Mouse (Mus musculus): ENCODE data around the gene Msh4. TPM values are rescaled to one million over a fixed set of nuclear protein-coding genes. Genes with fewer than 3 reads are reported as not detected.

Gene Msh4
- polyA plus RNA-seq, 1 experiment from 2014 or later = 0.04 TPM

- no peaks in the 10 kb centered on the region for H3K9me3 ChIP-seq (ENCODE audit: control insufficient read depth, low read length)
- H3K4me3 ChIP-seq (ENCODE audit: low read depth, low read length) = no peak overlapping the region
- no peak overlapping the region for H3K27ac ChIP-seq (replicated peaks)
- H3K4me2 ChIP-seq (replicated peaks; ENCODE audit: low read depth) = no peak overlapping the region
- no peaks in the 10 kb centered on the region for H3K27me3 ChIP-seq (ENCODE audit: control insufficient read depth, insufficient read depth, low read length)
- WGBS = 86% methylated on average over 9 of the region's 9 CpGs
- no peaks in the 10 kb centered on the region for H3K36me3 ChIP-seq (ENCODE audit: control insufficient read depth, insufficient read depth, low read length)
- no peaks in the 10 kb centered on the region; the same call in 1 of the 2 replicates for H3K4me1 ChIP-seq (replicated peaks; ENCODE audit: control insufficient read depth, insufficient read depth)
- TF ChIP-seq CTCF (IDR thresholded peaks at IDR 0.05; ENCODE audit: low read depth) (no peak), EP300 (optimal IDR thresholded peaks at IDR 0.05) (no peak)
- H3K9ac ChIP-seq (ENCODE audit: low read length) = no peak overlapping the region
- DNase-seq (ENCODE audit: low spot score) (no peak), ATAC-seq (ENCODE audit: low FRiP score, low TSS enrichment) (no peak)
These were observed 86.5 kb downstream of the Msh4 start for GRCm38 (mm10) chr3:153819438-153819837.

- Histone ChIP-seq H3K36me3 (ENCODE audit: control insufficient read depth, insufficient read depth, low read length) (no peaks in the 10 kb centered on the region), H3K4me3 (ENCODE audit: low read depth, low read length) (no peak overlapping the region), H3K9ac (ENCODE audit: low read length) (no peak overlapping the region), H3K4me2 (replicated peaks; ENCODE audit: low read depth) (no peak overlapping the region), H3K4me1 (replicated peaks; ENCODE audit: control insufficient read depth, insufficient read depth) (no peaks in the 10 kb centered on the region), H3K9me3 (ENCODE audit: control insufficient read depth, low read length) (no peaks in the 10 kb centered on the region), H3K27ac (replicated peaks) (no peak overlapping the region), H3K27me3 (ENCODE audit: control insufficient read depth, insufficient read depth, low read length) (no peaks in the 10 kb centered on the region)
- WGBS = 94% methylated on average over 3 of the region's 3 CpGs
- no peak for TF ChIP-seq EP300 (optimal IDR thresholded peaks at IDR 0.05)
- TF ChIP-seq CTCF (IDR thresholded peaks at IDR 0.05; ENCODE audit: low read depth) = no peak
- no peak for DNase-seq (ENCODE audit: low spot score)
- no peak for ATAC-seq (ENCODE audit: low FRiP score, low TSS enrichment)
These were observed 87.2 kb downstream of the Msh4 start for GRCm38 (mm10) chr3:153818723-153819122.

GRCm38 (mm10) chr3:153817376-153817890 lies 88.5 kb downstream of the Msh4 start:
- Histone ChIP-seq H3K9ac (ENCODE audit: low read length) (no peak overlapping the region), H3K4me1 (replicated peaks; ENCODE audit: control insufficient read depth, insufficient read depth) (no peaks in the 10 kb centered on the region), H3K4me3 (ENCODE audit: low read depth, low read length) (no peak overlapping the region), H3K36me3 (ENCODE audit: control insufficient read depth, insufficient read depth, low read length) (no peaks in the 10 kb centered on the region), H3K4me2 (replicated peaks; ENCODE audit: low read depth) (no peak overlapping the region), H3K27ac (replicated peaks) (no peak overlapping the region), H3K9me3 (ENCODE audit: control insufficient read depth, low read length) (no peaks in the 10 kb centered on the region), H3K27me3 (ENCODE audit: control insufficient read depth, insufficient read depth, low read length) (no peaks in the 10 kb centered on the region)
- DNase-seq (ENCODE audit: low spot score) (no peak), ATAC-seq (ENCODE audit: low FRiP score, low TSS enrichment) (no peak)
- WGBS = 76% methylated on average over 9 of the region's 9 CpGs
- no peak for TF ChIP-seq CTCF (IDR thresholded peaks at IDR 0.05; ENCODE audit: low read depth)
- no peak for TF ChIP-seq EP300 (optimal IDR thresholded peaks at IDR 0.05)

GRCm38 (mm10) chr3:153814026-153814425 lies 91.9 kb downstream of the Msh4 start:
- H3K4me2 ChIP-seq (replicated peaks; ENCODE audit: low read depth) = no peak overlapping the region
- H3K27ac ChIP-seq (replicated peaks) = no peak overlapping the region
- no peak overlapping the region for H3K4me3 ChIP-seq (ENCODE audit: low read depth, low read length)
- H3K9me3 ChIP-seq (ENCODE audit: control insufficient read depth, low read length) = no peaks in the 10 kb centered on the region
- no peak for TF ChIP-seq CTCF (IDR thresholded peaks at IDR 0.05; ENCODE audit: low read depth)
- TF ChIP-seq EP300 (optimal IDR thresholded peaks at IDR 0.05) = no peak
- no peaks in the 10 kb centered on the region for H3K4me1 ChIP-seq (replicated peaks; ENCODE audit: control insufficient read depth, insufficient read depth)
- no peaks in the 10 kb centered on the region for H3K27me3 ChIP-seq (ENCODE audit: control insufficient read depth, insufficient read depth, low read length)
- ATAC-seq (ENCODE audit: low FRiP score, low TSS enrichment) (no peak), DNase-seq (ENCODE audit: low spot score) (no peak)
- no peak overlapping the region for H3K9ac ChIP-seq (ENCODE audit: low read length)
- WGBS = 89% methylated on average over 8 of the region's 8 CpGs
- no peaks in the 10 kb centered on the region for H3K36me3 ChIP-seq (ENCODE audit: control insufficient read depth, insufficient read depth, low read length)

- DNase-seq (ENCODE audit: low spot score) (no peak), ATAC-seq (ENCODE audit: low FRiP score, low TSS enrichment) (no peak)
- Histone ChIP-seq H3K36me3 (ENCODE audit: control insufficient read depth, insufficient read depth, low read length) (no peaks in the 10 kb centered on the region), H3K9me3 (ENCODE audit: control insufficient read depth, low read length) (no peaks in the 10 kb centered on the region), H3K4me3 (ENCODE audit: low read depth, low read length) (no peak overlapping the region), H3K9ac (ENCODE audit: low read length) (no peak overlapping the region), H3K27me3 (ENCODE audit: control insufficient read depth, insufficient read depth, low read length) (no peaks in the 10 kb centered on the region), H3K4me1 (replicated peaks; ENCODE audit: control insufficient read depth, insufficient read depth) (0 out of 2 replicates have a peak, but pooled peaks cover 2% of the 10 kb centered on the region), H3K27ac (replicated peaks) (no peak overlapping the region), H3K4me2 (replicated peaks; ENCODE audit: low read depth) (no peak overlapping the region)
- WGBS = 70% methylated on average over 13 of the region's 13 CpGs
- TF ChIP-seq CTCF (IDR thresholded peaks at IDR 0.05; ENCODE audit: low read depth) (no peak), EP300 (optimal IDR thresholded peaks at IDR 0.05) (no peak)
These were observed 97.5 kb downstream of the Msh4 start for GRCm38 (mm10) chr3:153808406-153808805.

- Histone ChIP-seq H3K4me1 (replicated peaks; ENCODE audit: control insufficient read depth, insufficient read depth) (0 out of 2 replicates have a peak, but pooled peaks cover 2% of the 10 kb centered on the region), H3K36me3 (ENCODE audit: control insufficient read depth, insufficient read depth, low read length) (no peaks in the 10 kb centered on the region), H3K9me3 (ENCODE audit: control insufficient read depth, low read length) (no peaks in the 10 kb centered on the region), H3K9ac (ENCODE audit: low read length) (no peak overlapping the region), H3K4me3 (ENCODE audit: low read depth, low read length) (no peak overlapping the region), H3K27ac (replicated peaks) (no peak overlapping the region), H3K27me3 (ENCODE audit: control insufficient read depth, insufficient read depth, low read length) (no peaks in the 10 kb centered on the region), H3K4me2 (replicated peaks; ENCODE audit: low read depth) (no peak overlapping the region)
- 77% methylated on average over 9 of the region's 9 CpGs for WGBS
- TF ChIP-seq CTCF (IDR thresholded peaks at IDR 0.05; ENCODE audit: low read depth) = no peak
- TF ChIP-seq EP300 (optimal IDR thresholded peaks at IDR 0.05) = no peak
- DNase-seq (ENCODE audit: low spot score) (no peak), ATAC-seq (ENCODE audit: low FRiP score, low TSS enrichment) (no peak)
These were observed 98.3 kb downstream of the Msh4 start for GRCm38 (mm10) chr3:153807444-153808149.

Other genes with a start within 250 kb of the Msh4 start
- 4.5 and 6.2 TPM in 2 replicates for gene St6galnac3, start 181.0 kb downstream of the Msh4 start, polyA plus RNA-seq (2015; fragmentation: Nextera tagmentation; extraction: Ambion mirVana)
- 0.08 and 0.12 TPM in 2 replicates for gene Asb17, start 61.9 kb downstream of the Msh4 start, polyA plus RNA-seq (2015; fragmentation: Nextera tagmentation; extraction: Ambion mirVana)
- 27.5 and 29.8 TPM in 2 replicates for gene Rabggtb, start 6.9 kb upstream of the Msh4 start, polyA plus RNA-seq (2015; fragmentation: Nextera tagmentation; extraction: Ambion mirVana)
- 85.5 and 88.0 TPM in 2 replicates for gene Acadm, start 38.5 kb upstream of the Msh4 start, polyA plus RNA-seq (2015; fragmentation: Nextera tagmentation; extraction: Ambion mirVana)
- gene Slc44a5, start 67.3 kb upstream of the Msh4 start, polyA plus RNA-seq (2015; fragmentation: Nextera tagmentation; extraction: Ambion mirVana) = 0.40 and 0.53 TPM in 2 replicates

All from stomach, postnatal 0 days (tissue).